Mouse (Mus musculus): ENCODE results near the gene Rpl15. TPM values are rescaled to one million over a fixed set of nuclear protein-coding genes. Genes with fewer than 3 reads are reported as not detected.
A peak's percentile ranks its signal among the peaks of the same experiment; 100 is the strongest.

Gene Rpl15
- polyA plus RNA-seq, 1 experiment, result 242 TPM

DNA sequence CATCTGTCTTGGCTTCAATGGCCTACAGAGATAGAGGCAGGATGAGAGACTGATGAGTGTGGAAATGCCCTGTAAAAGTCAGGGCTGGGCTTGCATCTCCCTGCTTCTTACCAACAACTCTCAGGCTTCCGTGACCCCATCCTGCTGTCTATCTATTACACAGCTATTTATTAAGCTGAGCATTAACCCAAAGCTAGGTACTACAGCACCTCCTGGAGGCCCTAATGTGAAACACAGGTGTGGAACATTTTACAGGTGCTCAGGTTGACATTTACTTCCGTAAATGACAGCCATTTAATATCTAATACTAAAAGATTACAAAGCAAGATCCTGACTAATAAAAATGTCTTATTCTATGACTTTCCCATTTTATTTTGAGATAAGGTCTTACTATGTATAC lies 29.5 kb upstream of the Rpl15 start:
- peak in 1 of 2 experiments; percentile 7 for DNase-seq (ENCODE audit: low read depth in 1 of 2, low spot score in 2 of 2)
- H3K4me1 ChIP-seq (ENCODE audit: control insufficient read depth, insufficient read depth, insufficient read length), result peaks cover 13% of the 10 kb centered on the region
- no peaks in the 10 kb centered on the region for H3K36me3 ChIP-seq (ENCODE audit: control insufficient read depth, insufficient read depth, low read length)
- H3K4me3 ChIP-seq (ENCODE audit: extremely low read depth, insufficient read depth, insufficient read length), result no peak overlapping the region
- no peak for TF ChIP-seq CTCF (IDR thresholded peaks at IDR 0.05; ENCODE audit: extremely low read depth, insufficient read depth, insufficient read length, insufficient replicate concordance)
- TF ChIP-seq POLR2A (IDR thresholded peaks at IDR 0.05; ENCODE audit: low read depth, low read length), result no peak
- H3K27me3 ChIP-seq (ENCODE audit: control insufficient read depth, insufficient read depth, low read length), result no peaks in the 10 kb centered on the region
- no peak overlapping the region for H3K27ac ChIP-seq (ENCODE audit: insufficient read depth, low read length)
- 96% methylated on average over 2 of the region's 2 CpGs for WGBS

- 86% methylated on average over 2 of the region's 2 CpGs for WGBS
- peaks cover 9% of the 10 kb centered on the region for H3K4me1 ChIP-seq (ENCODE audit: control insufficient read depth, insufficient read depth, insufficient read length)
Observed at GRCm38 (mm10) chr14:18298874-18299273, 27.7 kb upstream of the Rpl15 start.

GRCm38 (mm10) chr14:18297441-18297840 lies 26.2 kb upstream of the Rpl15 start:
- no peak overlapping the region for H3K27ac ChIP-seq (ENCODE audit: insufficient read depth, low read length)
- H3K27me3 ChIP-seq (ENCODE audit: control insufficient read depth, insufficient read depth, low read length), result no peaks in the 10 kb centered on the region
- H3K4me3 ChIP-seq (ENCODE audit: extremely low read depth, insufficient read depth, insufficient read length), result no peak overlapping the region
- peaks cover 6% of the 10 kb centered on the region; the same call in 1 of the 2 replicates for H3K4me1 ChIP-seq (ENCODE audit: control insufficient read depth, insufficient read depth, insufficient read length)
- TF ChIP-seq POLR2A (IDR thresholded peaks at IDR 0.05; ENCODE audit: low read depth, low read length), result no peak
- no peak for TF ChIP-seq CTCF (IDR thresholded peaks at IDR 0.05; ENCODE audit: extremely low read depth, insufficient read depth, insufficient read length, insufficient replicate concordance)
- 48% methylated on average over 2 of the region's 2 CpGs for WGBS
- no peak for DNase-seq (ENCODE audit: low read depth in 1 of 2, low spot score in 2 of 2)
- H3K36me3 ChIP-seq (ENCODE audit: control insufficient read depth, insufficient read depth, low read length), result no peaks in the 10 kb centered on the region

More at GRCm38 (mm10) chr14:18298874-18299273, 27.7 kb upstream of the Rpl15 start:
- Histone ChIP-seq H3K4me3 (ENCODE audit: extremely low read depth, insufficient read depth, insufficient read length) (no peak overlapping the region), H3K27me3 (ENCODE audit: control insufficient read depth, insufficient read depth, low read length) (no peaks in the 10 kb centered on the region), H3K36me3 (ENCODE audit: control insufficient read depth, insufficient read depth, low read length) (no peaks in the 10 kb centered on the region), H3K27ac (ENCODE audit: insufficient read depth, low read length) (no peak overlapping the region)
- TF ChIP-seq POLR2A (IDR thresholded peaks at IDR 0.05; ENCODE audit: low read depth, low read length) (no peak), CTCF (IDR thresholded peaks at IDR 0.05; ENCODE audit: extremely low read depth, insufficient read depth, insufficient read length, insufficient replicate concordance) (no peak)
- DNase-seq (ENCODE audit: low read depth in 1 of 2, low spot score in 2 of 2), result no peak

GRCm38 (mm10) chr14:18292578-18292977 lies 21.4 kb upstream of the Rpl15 start:
- no peaks in the 10 kb centered on the region for H3K4me1 ChIP-seq (ENCODE audit: control insufficient read depth, insufficient read depth, insufficient read length)
- TF ChIP-seq CTCF (IDR thresholded peaks at IDR 0.05; ENCODE audit: extremely low read depth, insufficient read depth, insufficient read length, insufficient replicate concordance), result no peak
- TF ChIP-seq POLR2A (IDR thresholded peaks at IDR 0.05; ENCODE audit: low read depth, low read length), result no peak

GRCm38 (mm10) chr14:18292111-18292510 lies 20.9 kb upstream of the Rpl15 start:
- Histone ChIP-seq H3K4me3 (ENCODE audit: extremely low read depth, insufficient read depth, insufficient read length) (no peak overlapping the region), H3K36me3 (ENCODE audit: control insufficient read depth, insufficient read depth, low read length) (no peaks in the 10 kb centered on the region), H3K27me3 (ENCODE audit: control insufficient read depth, insufficient read depth, low read length) (no peaks in the 10 kb centered on the region), H3K4me1 (ENCODE audit: control insufficient read depth, insufficient read depth, insufficient read length) (no peaks in the 10 kb centered on the region), H3K27ac (ENCODE audit: insufficient read depth, low read length) (no peak overlapping the region)
- no peak for DNase-seq (ENCODE audit: low read depth in 1 of 2, low spot score in 2 of 2)
- 89% methylated on average over 3 of the region's 3 CpGs for WGBS
- no peak for TF ChIP-seq CTCF (IDR thresholded peaks at IDR 0.05; ENCODE audit: extremely low read depth, insufficient read depth, insufficient read length, insufficient replicate concordance)
- no peak for TF ChIP-seq POLR2A (IDR thresholded peaks at IDR 0.05; ENCODE audit: low read depth, low read length)

More at GRCm38 (mm10) chr14:18292578-18292977, 21.4 kb upstream of the Rpl15 start:
- no peaks in the 10 kb centered on the region for H3K36me3 ChIP-seq (ENCODE audit: control insufficient read depth, insufficient read depth, low read length)
- no peak overlapping the region for H3K4me3 ChIP-seq (ENCODE audit: extremely low read depth, insufficient read depth, insufficient read length)
- 70% methylated on average over 3 of the region's 3 CpGs for WGBS
- no peak for DNase-seq (ENCODE audit: low read depth in 1 of 2, low spot score in 2 of 2)
- H3K27me3 ChIP-seq (ENCODE audit: control insufficient read depth, insufficient read depth, low read length), result no peaks in the 10 kb centered on the region
- H3K27ac ChIP-seq (ENCODE audit: insufficient read depth, low read length), result no peak overlapping the region

- no peaks in the 10 kb centered on the region; the same call in 1 of the 2 replicates for H3K36me3 ChIP-seq (ENCODE audit: control insufficient read depth, insufficient read depth, low read length)
- TF ChIP-seq CTCF (IDR thresholded peaks at IDR 0.05; ENCODE audit: extremely low read depth, insufficient read depth, insufficient read length, insufficient replicate concordance), result no peak
- no peak for TF ChIP-seq POLR2A (IDR thresholded peaks at IDR 0.05; ENCODE audit: low read depth, low read length)
- no peak overlapping the region for H3K4me3 ChIP-seq (ENCODE audit: extremely low read depth, insufficient read depth, insufficient read length)
- no peak for DNase-seq (ENCODE audit: low read depth in 1 of 2, low spot score in 2 of 2)
- H3K4me1 ChIP-seq (ENCODE audit: control insufficient read depth, insufficient read depth, insufficient read length), result no peaks in the 10 kb centered on the region; the same call in 1 of the 2 replicates
- 86% methylated on average over 2 of the region's 2 CpGs for WGBS
- no peak overlapping the region for H3K27ac ChIP-seq (ENCODE audit: insufficient read depth, low read length)
- no peaks in the 10 kb centered on the region for H3K27me3 ChIP-seq (ENCODE audit: control insufficient read depth, insufficient read depth, low read length)
Observed at GRCm38 (mm10) chr14:18287391-18287790, 16.2 kb upstream of the Rpl15 start.

GRCm38 (mm10) chr14:18286441-18286840 lies 15.2 kb upstream of the Rpl15 start:
- no peaks in the 10 kb centered on the region for H3K27me3 ChIP-seq (ENCODE audit: control insufficient read depth, insufficient read depth, low read length)
- 93% methylated on average over 2 of the region's 2 CpGs for WGBS
- TF ChIP-seq POLR2A (IDR thresholded peaks at IDR 0.05; ENCODE audit: low read depth, low read length) (no peak), CTCF (IDR thresholded peaks at IDR 0.05; ENCODE audit: extremely low read depth, insufficient read depth, insufficient read length, insufficient replicate concordance) (no peak)
- no peaks in the 10 kb centered on the region; the same call in 1 of the 2 replicates for H3K4me1 ChIP-seq (ENCODE audit: control insufficient read depth, insufficient read depth, insufficient read length)
- H3K4me3 ChIP-seq (ENCODE audit: extremely low read depth, insufficient read depth, insufficient read length), result no peak overlapping the region
- H3K36me3 ChIP-seq (ENCODE audit: control insufficient read depth, insufficient read depth, low read length), result peaks cover 1% of the 10 kb centered on the region
- H3K27ac ChIP-seq (ENCODE audit: insufficient read depth, low read length), result no peak overlapping the region
- DNase-seq (ENCODE audit: low read depth in 1 of 2, low spot score in 2 of 2), result no peak

Measured in spleen, adult 2 months (tissue).